8 mouse cellular contexts compared by ENCODE assay signal in the genomic region with DNA sequence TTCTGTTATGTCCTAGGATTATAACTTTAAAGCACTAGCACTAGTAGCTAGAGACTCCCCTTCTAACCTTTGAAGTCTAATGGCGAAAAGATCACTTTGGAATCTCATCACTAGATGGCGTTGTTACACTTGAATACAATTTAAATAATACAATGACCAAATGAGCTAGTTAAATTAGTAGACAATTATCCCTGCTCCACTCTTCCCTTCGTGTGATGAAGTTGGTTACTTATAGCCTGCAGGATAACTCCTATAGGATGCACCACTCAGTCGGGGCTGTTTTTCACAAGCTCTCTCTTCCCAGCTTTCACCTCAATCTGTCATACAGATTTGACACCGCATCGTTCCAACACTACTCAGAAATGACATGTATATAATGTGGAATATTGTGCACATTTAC.
A peak's percentile ranks its signal among the peaks of the same experiment; 100 is the strongest.
DNase-seq lines count a peak whose midpoint lies in the region; ATAC-seq and TF ChIP-seq lines count a peak whose summit lies in the region.
"Had no signal": no experiment of that assay in that cellular context is flagged by ENCODE, and none has a peak within 500 bp of the region (broad histone marks: within the 10 kb centered on the region; RNA-seq: fewer than 3 reads in every experiment).

No protein-coding gene starts in this region.

- H3K4me3 ChIP-seq in lung, embryonic 14.5 days (ENCODE audit: low read depth, low read length) = no peak overlapping the region
- no peak overlapping the region for H3K4me3 ChIP-seq in embryonic facial prominence, embryonic 13.5 days
- H3K4me3 ChIP-seq: megakaryocyte, embryonic 14.5 days had no signal

- H3K9me3 ChIP-seq in lung, embryonic 14.5 days (ENCODE audit: low read depth, low read length) = no peaks in the 10 kb centered on the region
- no peaks in the 10 kb centered on the region for H3K9me3 ChIP-seq in embryonic facial prominence, embryonic 13.5 days
- H3K9me3 ChIP-seq: megakaryocyte, embryonic 14.5 days had no signal

- no peak overlapping the region for H3K4me2 ChIP-seq in lung, embryonic 14.5 days
- peak overlapping the region; percentile 29; the same call in 1 of the 2 replicates for H3K4me2 ChIP-seq in embryonic facial prominence, embryonic 13.5 days

- ATAC-seq in lung, embryonic 14.5 days (ENCODE audit: insufficient read depth) = peak; percentile 38; the same call in 1 of the 2 replicates
- no peak for ATAC-seq in embryonic facial prominence, embryonic 13.5 days (ENCODE audit: insufficient number of reproducible peaks, insufficient read depth, low FRiP score, low TSS enrichment, low read depth)
- ATAC-seq in megakaryocyte progenitor cell, adult 5-6 weeks (replicated peaks; ENCODE audit: poor library complexity) = peak; percentile 87

- no peak overlapping the region for H3K27ac ChIP-seq in lung, embryonic 14.5 days (ENCODE audit: low read depth)
- H3K27ac ChIP-seq in embryonic facial prominence, embryonic 13.5 days = no peak overlapping the region

- WGBS in lung, embryonic 14.5 days = 23% methylated on average over 6 of the region's 6 CpGs
- 24% methylated on average over 6 of the region's 6 CpGs for WGBS in embryonic facial prominence, embryonic 13.5 days

- no peak overlapping the region for H3K9ac ChIP-seq in lung, embryonic 14.5 days
- H3K9ac ChIP-seq in embryonic facial prominence, embryonic 13.5 days = no peak overlapping the region

- no peaks in the 10 kb centered on the region for H3K27me3 ChIP-seq in lung, embryonic 14.5 days (ENCODE audit: insufficient read depth, low read length)
- H3K27me3 ChIP-seq in embryonic facial prominence, embryonic 13.5 days = no peaks in the 10 kb centered on the region
- H3K27me3 ChIP-seq: megakaryocyte, embryonic 14.5 days had no signal

- no peaks in the 10 kb centered on the region for H3K36me3 ChIP-seq in lung, embryonic 14.5 days (ENCODE audit: insufficient read depth)
- H3K36me3 ChIP-seq in embryonic facial prominence, embryonic 13.5 days = no peaks in the 10 kb centered on the region

- no peaks in the 10 kb centered on the region for H3K4me1 ChIP-seq in lung, embryonic 14.5 days (ENCODE audit: insufficient read depth)
- H3K4me1 ChIP-seq in embryonic facial prominence, embryonic 13.5 days = no peaks in the 10 kb centered on the region

- peak; percentile 85 for DNase-seq in lung, embryonic 14.5 days
- no peak for DNase-seq in lung, adult 18-20 months
- DNase-seq in adipocyte (ENCODE audit: low spot score) = peak; percentile 37
- DNase-seq in urinary bladder, postnatal 4 days (ENCODE audit: low spot score in 2 of 2) = no peak
- DNase-seq in gastrocnemius, postnatal 10 days = no peak

- TF ChIP-seq CTCF in lung, embryonic 14.5 days (IDR thresholded peaks at IDR 0.05; ENCODE audit: low read depth) = peak; percentile 45

Comparison
In these comparisons a context has a peak if more than half of its experiments do, and no peak if none do; other contexts are left out.
1. DNase-seq: peak in lung, embryonic 14.5 days (single experiment) and adipocyte (single experiment); none in lung, adult 18-20 months (0 of 2), urinary bladder, postnatal 4 days (0 of 2) and gastrocnemius, postnatal 10 days (single experiment).